Mouse (Mus musculus) forebrain, embryonic 12.5 days (tissue): Measurements from ENCODE around the gene Dnajc17. TPM values are rescaled to one million over a fixed set of nuclear protein-coding genes. Genes with fewer than 3 reads are reported as not detected.

Experiments used
- ATAC-seq: fragments of 200-750 bp; cut with Nextera tagmentation; 2 replicates; pipeline ENCODE4 v1.8.0; 2017; ENCODE audit warnings: moderate TSS enrichment; ENCODE audit not compliant: low FRiP score
- H3K27ac ChIP-seq: fragments of 300-500 bp; sonication (generic); 2 replicates; pipeline ENCODE4 v1.5.1; 2016; ENCODE audit warnings: mild to moderate bottlenecking
- H3K27me3 ChIP-seq: fragments of 300-500 bp; sonication (generic); 2 replicates; pipeline ENCODE4 v1.6.1; 2016; ENCODE audit warnings: mild to moderate bottlenecking
- H3K36me3 ChIP-seq: fragments of 300-500 bp; sonication (generic); replicated peaks from 2 replicates; pipeline ENCODE4 v1.6.1; 2016; ENCODE audit warnings: mild to moderate bottlenecking
- H3K4me1 ChIP-seq: fragments of 300-500 bp; sonication (generic); 2 replicates; pipeline ENCODE4 v1.6.1; 2016
- H3K4me2 ChIP-seq: fragments of 300-500 bp; sonication (generic); 2 replicates; pipeline ENCODE4 v1.6.1; 2016; ENCODE audit warnings: mild to moderate bottlenecking, moderate library complexity
- H3K4me3 ChIP-seq: fragments of 300-500 bp; sonication (generic); replicated peaks from 2 replicates; pipeline ENCODE4 v1.5.1; 2016; ENCODE audit warnings: mild to moderate bottlenecking
- H3K9ac ChIP-seq: fragments of 300-500 bp; sonication (generic); 2 replicates; pipeline ENCODE4 v1.6.1; 2016; ENCODE audit warnings: mild to moderate bottlenecking
- H3K9me3 ChIP-seq: fragments of 300-500 bp; sonication (generic); 2 replicates; pipeline ENCODE4 v1.6.1; 2016
- WGBS: fragments of 180-500 bp; shearing (Covaris S2); methylation state at CpG from one replicate; pipeline ENCODE4 v1.1.7; 2016; 5-methylcytosine and 5-hydroxymethylcytosine counted together
- polyA plus RNA-seq: library from polyadenylated mRNA; unstranded; fragments of >200 nt; fragmentation: Nextera tagmentation; extraction: Ambion mirVana; gene quantifications from 2 replicates; pipeline ENCODE4 v1.2.1, GENCODE M21; 2016

Gene Dnajc17
- polyA plus RNA-seq, 1 experiment from 2014 or later = 26.7 TPM

DNA sequence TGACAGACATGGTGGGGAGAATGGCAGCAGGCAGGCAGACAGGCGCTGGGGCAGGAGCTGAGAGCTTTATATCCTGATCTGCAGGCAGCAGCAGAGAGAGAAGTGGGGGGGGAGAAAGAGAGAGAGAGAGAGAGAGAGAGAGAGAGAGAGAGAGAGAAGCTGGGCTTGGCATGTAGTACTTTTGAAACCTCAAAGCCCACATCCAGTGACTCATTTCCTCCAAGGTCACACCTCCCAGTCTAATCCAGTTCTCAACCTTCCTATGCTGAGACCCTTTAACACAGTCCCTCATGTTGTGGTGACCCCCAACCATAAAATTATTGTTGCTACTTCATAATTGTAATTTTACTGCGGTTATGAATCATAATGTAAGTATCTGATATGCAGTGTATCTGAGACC lies 38.3 kb downstream of the Dnajc17 start:
- Histone ChIP-seq H3K36me3 (no peaks in the 10 kb centered on the region), H3K27me3 (peaks cover 49% of the 10 kb centered on the region), H3K4me2 (no peak overlapping the region), H3K4me1 (peaks cover 47% of the 10 kb centered on the region), H3K4me3 (no peak overlapping the region), H3K9me3 (no peaks in the 10 kb centered on the region), H3K9ac (no peak overlapping the region), H3K27ac (no peak overlapping the region)
- 92% methylated on average over 2 of the region's 2 CpGs for WGBS
- no peak for ATAC-seq

DNA sequence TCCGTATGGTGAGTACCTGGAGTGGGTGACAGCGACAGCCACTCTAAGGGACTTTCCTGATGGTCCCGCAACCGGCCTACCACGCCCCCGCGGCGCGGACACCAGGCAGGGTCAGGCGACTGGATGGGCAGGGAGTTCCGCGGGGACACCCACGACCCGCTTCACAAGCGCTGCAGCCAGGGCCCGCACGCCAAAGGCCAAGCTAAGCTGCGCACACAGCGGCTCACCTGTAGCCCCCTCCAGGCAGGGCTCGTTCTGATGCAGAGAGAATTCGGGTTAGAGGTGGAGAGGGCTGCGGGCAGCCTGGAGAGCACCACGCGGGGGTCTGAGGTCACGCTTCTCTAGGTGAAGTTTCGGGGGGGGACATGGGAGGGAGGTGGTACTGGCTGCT lies 40.7 kb downstream of the Dnajc17 start:
- peak overlapping the region; percentile 51 for H3K4me3 ChIP-seq
- peaks cover 25% of the 10 kb centered on the region for H3K4me1 ChIP-seq
- H3K27me3 ChIP-seq = peaks cover 61% of the 10 kb centered on the region
- no peaks in the 10 kb centered on the region for H3K36me3 ChIP-seq
- peak overlapping the region; percentile 48 for H3K9ac ChIP-seq
- peak overlapping the region; percentile 91 for H3K4me2 ChIP-seq
- peak; percentile 44; the same call in 1 of the 2 replicates for ATAC-seq
- H3K9me3 ChIP-seq = no peaks in the 10 kb centered on the region
- WGBS = 2% methylated on average over 26 of the region's 26 CpGs
- no peak overlapping the region for H3K27ac ChIP-seq

DNA sequence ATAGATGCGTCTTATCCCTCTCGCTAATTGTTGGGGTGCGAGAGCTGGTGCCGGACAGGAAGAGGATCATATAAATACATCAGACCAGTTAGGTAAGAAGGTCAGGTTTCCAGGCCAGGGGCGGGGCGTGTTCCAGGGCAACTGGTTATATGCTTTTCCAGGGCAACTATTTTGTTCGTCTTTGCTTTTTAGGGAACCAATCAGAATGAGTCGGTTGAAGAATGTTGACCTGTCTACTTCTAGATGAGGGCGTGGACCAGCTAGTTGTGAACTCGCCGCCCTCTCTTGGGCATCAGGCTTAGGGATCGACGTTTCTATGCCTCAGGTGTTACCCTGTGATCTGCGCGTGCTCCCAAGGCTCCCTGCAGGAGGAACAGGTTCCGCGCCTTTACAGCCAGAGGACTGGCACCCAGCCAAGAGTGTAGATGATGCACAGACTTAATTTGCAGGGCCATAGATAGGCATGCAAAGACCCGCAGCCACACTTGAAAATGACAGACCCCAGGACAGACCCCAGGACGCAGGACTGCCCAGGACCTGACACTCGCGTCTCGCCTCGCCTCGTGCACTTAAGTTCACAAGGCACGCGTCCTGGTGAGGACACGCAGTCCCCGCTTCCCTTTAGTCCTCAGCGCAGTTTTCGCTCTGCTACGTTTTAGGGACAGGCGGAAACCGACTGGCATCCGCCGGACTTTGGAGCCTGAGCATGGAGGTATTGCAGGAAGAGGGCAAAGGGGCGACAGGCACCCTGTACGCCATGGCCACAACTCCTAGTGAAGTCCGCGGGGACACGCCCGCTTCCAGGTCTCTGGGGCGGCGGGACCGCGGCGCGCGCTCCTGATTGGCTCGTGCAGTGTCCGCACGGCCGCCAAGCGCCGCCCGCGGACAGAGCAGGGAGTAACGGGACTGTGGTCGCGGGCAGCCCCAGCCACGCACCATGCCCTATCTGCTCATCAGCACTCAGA lies 41.4 kb downstream of the Dnajc17 start, which contains the start of gene Gchfr:
Gchfr (plus strand) TSS at position 873 of the 965 bp plus-strand sequence.
- ATAC-seq = peak; percentile 86
- WGBS = under 1% methylated on average over 60 of the region's 60 CpGs
- Histone ChIP-seq H3K36me3 (no peaks in the 10 kb centered on the region), H3K27me3 (peaks cover 61% of the 10 kb centered on the region), H3K9me3 (no peaks in the 10 kb centered on the region), H3K9ac (peak within 1 kb of the TSS; percentile 48), H3K4me2 (peak within 1 kb of the TSS; percentile 91), H3K4me3 (peak within 1 kb of the TSS; percentile 51), H3K4me1 (peaks cover 19% of the 10 kb centered on the region), H3K27ac (no peak within 1 kb of the TSS)

DNA sequence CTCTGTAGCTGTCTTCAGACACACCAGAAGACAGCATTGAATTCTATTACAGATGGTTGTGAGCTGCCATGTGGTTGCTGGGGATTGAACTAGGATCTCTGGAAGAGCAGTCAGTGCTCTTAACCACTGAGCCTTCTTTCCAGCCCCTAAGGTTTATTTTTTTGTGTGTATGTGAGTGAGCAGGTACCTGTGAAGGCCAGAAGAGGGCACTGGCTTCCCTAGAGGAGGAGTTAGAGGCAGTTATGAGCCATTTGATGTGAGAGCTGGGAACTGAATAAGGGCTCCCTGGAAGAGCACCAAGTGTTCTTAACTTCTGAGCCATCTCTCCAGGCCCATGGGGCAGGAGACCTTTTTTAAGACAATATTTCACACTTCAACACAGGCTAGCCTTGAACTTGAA lies 43.2 kb downstream of the Dnajc17 start:
- H3K9ac ChIP-seq = no peak overlapping the region
- H3K4me1 ChIP-seq = peaks cover 16% of the 10 kb centered on the region
- H3K36me3 ChIP-seq = no peaks in the 10 kb centered on the region
- H3K27me3 ChIP-seq = peaks cover 61% of the 10 kb centered on the region
- H3K4me2 ChIP-seq = no peak overlapping the region
- no peak for ATAC-seq
- H3K4me3 ChIP-seq = no peak overlapping the region
- no peaks in the 10 kb centered on the region for H3K9me3 ChIP-seq
- H3K27ac ChIP-seq = no peak overlapping the region

DNA sequence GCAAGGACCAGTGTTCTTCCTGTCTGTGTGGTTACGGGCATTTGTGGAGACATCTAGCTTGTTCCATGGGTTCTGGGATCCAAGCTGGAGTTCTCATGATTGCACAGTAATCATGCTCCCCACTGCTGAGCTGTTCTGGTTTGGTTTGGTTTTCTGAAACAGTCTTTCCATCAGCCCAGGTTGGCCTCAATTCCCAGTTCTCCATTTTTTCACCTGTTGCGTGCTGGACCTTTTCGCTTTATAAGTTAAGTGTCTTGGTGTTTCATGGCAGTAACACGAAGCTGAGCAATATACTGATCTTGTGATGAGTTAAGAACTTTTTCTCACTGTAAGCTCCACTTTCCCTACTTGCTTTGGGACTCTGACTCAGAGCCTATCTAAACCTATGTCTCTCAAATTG lies 44.6 kb downstream of the Dnajc17 start:
- H3K9me3 ChIP-seq = no peaks in the 10 kb centered on the region
- no peak overlapping the region for H3K4me3 ChIP-seq
- no peaks in the 10 kb centered on the region for H3K36me3 ChIP-seq
- WGBS = 84% methylated on average over 4 of the region's 4 CpGs
- no peak overlapping the region for H3K4me2 ChIP-seq
- H3K27ac ChIP-seq = no peak overlapping the region
- peaks cover 52% of the 10 kb centered on the region for H3K27me3 ChIP-seq
- peaks cover 16% of the 10 kb centered on the region for H3K4me1 ChIP-seq
- ATAC-seq = no peak
- H3K9ac ChIP-seq = no peak overlapping the region

DNA sequence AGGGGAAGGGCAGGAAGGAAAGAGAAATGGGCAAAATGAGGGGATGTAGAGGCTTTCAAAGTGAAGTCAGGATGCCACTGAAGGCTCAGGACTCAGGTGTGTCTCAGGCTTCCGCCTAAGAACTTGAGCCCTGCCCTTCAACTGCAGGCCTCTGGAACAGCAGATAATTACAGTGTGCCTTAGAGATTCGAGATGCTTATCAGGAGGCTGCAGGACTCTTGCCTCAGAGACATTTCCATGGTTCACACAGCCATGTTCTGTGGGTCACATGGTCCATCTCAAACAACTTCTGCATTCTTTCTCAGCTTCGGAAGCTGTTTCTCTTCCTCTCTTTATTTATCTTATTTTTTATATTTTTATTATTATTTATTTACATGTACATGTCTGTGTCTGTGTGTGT lies 45.5 kb downstream of the Dnajc17 start:
- Histone ChIP-seq H3K27ac (no peak overlapping the region), H3K36me3 (no peaks in the 10 kb centered on the region), H3K4me1 (peaks cover 16% of the 10 kb centered on the region), H3K4me3 (no peak overlapping the region), H3K4me2 (no peak overlapping the region), H3K27me3 (peaks cover 44% of the 10 kb centered on the region), H3K9me3 (no peaks in the 10 kb centered on the region), H3K9ac (no peak overlapping the region)
- 73% methylated on average over 3 of the region's 3 CpGs for WGBS
- no peak for ATAC-seq

DNA sequence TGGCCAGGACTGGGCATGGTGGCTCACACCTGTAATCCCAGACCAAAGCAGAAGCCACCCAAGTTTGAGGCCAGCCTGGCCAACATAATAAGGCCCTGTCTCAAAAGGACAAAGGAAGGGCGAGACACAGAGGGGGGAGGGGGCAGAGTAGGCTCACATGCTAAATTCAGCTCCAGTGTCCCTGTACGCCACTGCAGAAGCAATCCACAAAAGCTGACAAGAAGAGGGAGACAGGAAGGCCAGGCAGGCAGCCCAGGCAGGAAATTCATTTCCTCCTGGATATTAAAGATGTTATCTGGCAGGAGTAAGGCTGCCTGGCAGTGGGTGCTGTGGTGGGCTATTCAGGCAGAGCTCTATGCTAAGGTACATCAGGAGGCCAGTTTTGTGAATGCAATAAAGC lies 47.3 kb downstream of the Dnajc17 start:
- WGBS = 22% methylated on average over 2 of the region's 2 CpGs
- Histone ChIP-seq H3K9ac (no peak overlapping the region), H3K27me3 (peaks cover 25% of the 10 kb centered on the region), H3K27ac (no peak overlapping the region), H3K36me3 (no peaks in the 10 kb centered on the region), H3K4me2 (no peak overlapping the region), H3K4me1 (peaks cover 5% of the 10 kb centered on the region), H3K9me3 (no peaks in the 10 kb centered on the region), H3K4me3 (no peak overlapping the region)
- no peak for ATAC-seq

DNA sequence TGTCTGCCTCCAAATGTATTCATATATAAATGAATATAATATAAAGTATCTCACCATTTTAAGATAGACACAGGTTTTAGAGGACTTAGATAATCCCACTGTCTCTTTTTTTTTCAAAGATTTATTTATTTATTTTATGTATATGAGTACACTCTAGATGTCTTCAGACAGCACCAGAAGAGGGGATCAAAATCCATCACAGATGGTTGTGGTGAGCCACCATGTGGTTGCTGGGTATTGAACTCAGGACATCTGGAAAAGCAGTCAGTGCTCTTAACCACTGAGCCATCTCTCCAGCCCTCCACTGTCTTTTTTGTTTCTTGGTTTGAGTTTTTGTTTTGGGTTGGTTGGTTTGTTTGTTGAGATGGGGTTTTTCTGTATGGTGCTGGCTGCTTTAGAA lies 50.8 kb downstream of the Dnajc17 start:
- Histone ChIP-seq H3K27ac (no peak overlapping the region), H3K36me3 (peaks cover 13% of the 10 kb centered on the region), H3K27me3 (0 out of 2 replicates have a peak, but pooled peaks cover 4% of the 10 kb centered on the region), H3K9ac (no peak overlapping the region), H3K4me2 (no peak overlapping the region), H3K4me1 (peaks cover 18% of the 10 kb centered on the region), H3K9me3 (no peaks in the 10 kb centered on the region), H3K4me3 (no peak overlapping the region)
- no peak for ATAC-seq

DNA sequence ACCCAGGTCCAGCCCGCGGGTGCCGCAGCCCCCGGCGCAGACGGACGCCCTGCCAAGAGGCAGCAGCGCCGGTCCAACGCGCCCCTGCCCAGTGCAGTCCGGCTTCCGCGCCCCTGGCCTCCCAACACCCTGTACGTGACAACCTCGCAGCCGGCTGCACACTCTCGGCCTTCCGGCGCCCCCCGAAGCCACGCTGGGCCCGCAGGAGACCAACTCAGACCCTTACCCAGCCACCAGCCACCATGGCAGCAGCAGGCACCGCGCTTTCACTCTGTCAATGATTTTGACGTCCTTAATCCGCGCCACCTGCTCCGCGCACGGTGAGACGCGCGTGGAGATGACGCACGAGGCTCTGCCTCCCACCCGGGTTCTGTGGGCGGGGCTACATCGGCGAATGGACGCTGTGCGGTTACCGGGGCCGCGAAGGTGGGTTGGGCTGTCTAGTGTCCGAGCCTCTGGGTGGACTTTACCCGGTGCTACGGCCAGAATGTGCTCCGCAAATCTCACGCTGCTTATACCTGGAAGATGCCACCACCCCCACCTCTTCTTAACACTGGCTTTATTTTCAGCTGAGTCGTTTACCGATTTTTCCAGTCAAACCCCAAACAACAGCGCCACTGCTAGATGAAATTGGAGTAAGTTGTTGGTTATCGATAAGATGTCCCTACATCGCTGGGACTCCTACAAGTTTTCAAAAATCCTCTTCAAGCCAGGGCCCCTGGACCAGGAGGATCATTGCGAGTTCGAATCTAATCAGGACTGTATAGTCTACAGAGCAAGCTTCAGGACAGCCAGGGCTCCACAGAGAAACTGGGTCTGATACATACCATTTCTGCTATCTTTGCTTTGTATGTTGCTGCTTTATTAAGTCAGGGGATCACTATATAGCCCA lies 51.7 kb downstream of the Dnajc17 start, which contains the start of gene Rmdn3:
Rmdn3 (minus strand) TSS at position 354 of the 892 bp plus-strand sequence.
- peaks cover 23% of the 10 kb centered on the region for H3K36me3 ChIP-seq
- peaks cover 18% of the 10 kb centered on the region for H3K4me1 ChIP-seq
- H3K4me2 ChIP-seq = peak within 1 kb of the TSS; percentile 93
- H3K9ac ChIP-seq = peak within 1 kb of the TSS; percentile 94
- WGBS = 1% methylated on average over 56 of the region's 57 CpGs
- H3K9me3 ChIP-seq = no peaks in the 10 kb centered on the region
- peak within 1 kb of the TSS; percentile 99 for H3K4me3 ChIP-seq
- H3K27me3 ChIP-seq = 0 out of 2 replicates have a peak, but pooled peaks cover 4% of the 10 kb centered on the region
- H3K27ac ChIP-seq = peak within 1 kb of the TSS; percentile 50
- ATAC-seq = peak; percentile 94

DNA sequence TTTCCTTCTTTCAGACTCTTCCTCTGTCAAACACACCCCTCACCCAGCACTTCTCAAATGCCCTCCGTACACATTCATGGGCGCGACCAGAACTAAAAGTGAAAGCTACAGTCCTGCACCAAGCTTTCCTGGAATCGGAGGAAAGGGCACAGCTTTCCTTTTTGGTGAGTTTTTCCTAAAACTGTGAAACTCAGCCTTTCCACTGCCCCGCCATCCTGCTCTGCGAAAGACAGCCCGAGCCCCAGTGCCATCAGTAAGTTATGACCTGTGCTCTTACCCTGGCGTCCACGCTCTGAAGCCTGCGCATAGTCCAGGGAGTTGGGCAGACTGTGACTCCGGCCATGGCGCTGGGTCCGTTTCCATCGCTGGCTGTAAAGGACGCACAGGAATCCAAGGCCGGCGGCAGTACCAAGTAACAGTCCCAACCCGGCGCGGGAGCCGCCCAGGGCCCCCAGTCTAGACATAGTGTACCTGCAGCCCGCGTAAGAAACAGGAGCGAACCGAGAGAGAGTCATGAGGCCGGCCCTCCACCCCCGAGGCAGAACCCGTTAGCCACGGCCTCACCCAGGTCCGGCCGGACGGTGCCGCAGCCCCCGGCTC lies 52.4 kb downstream of the Dnajc17 start:
- Histone ChIP-seq H3K9ac (peak overlapping the region; percentile 94), H3K9me3 (no peaks in the 10 kb centered on the region), H3K27ac (peak overlapping the region; percentile 50; the same call in 1 of the 2 replicates), H3K27me3 (0 out of 2 replicates have a peak, but pooled peaks cover 4% of the 10 kb centered on the region), H3K4me2 (peak overlapping the region; percentile 93), H3K4me1 (peaks cover 18% of the 10 kb centered on the region), H3K36me3 (peaks cover 30% of the 10 kb centered on the region), H3K4me3 (peak overlapping the region; percentile 99)
- ATAC-seq = no peak
- 9% methylated on average over 33 of the region's 34 CpGs for WGBS

DNA sequence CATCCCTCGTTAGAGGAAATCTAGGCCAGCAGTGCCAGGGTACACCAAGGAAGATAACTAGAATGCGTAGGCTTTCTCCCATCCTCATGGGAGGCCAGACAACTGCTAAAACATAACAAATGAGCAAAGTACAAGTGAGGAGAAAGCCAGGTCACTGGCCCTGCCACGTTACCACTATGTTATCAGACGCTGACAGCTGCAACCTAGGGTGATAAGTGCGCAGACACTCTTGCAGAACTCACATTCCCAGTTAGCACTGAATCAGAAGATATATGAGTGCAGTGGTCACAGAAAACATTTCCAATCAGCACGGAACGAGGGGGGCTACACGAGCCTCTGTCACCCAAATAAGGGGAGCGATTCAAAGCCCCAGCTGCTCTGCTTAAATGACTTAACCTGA lies 53.2 kb downstream of the Dnajc17 start:
- H3K36me3 ChIP-seq = peaks cover 38% of the 10 kb centered on the region
- 0 out of 2 replicates have a peak, but pooled peaks cover 4% of the 10 kb centered on the region for H3K27me3 ChIP-seq
- peak overlapping the region; percentile 93 for H3K4me2 ChIP-seq
- ATAC-seq = no peak
- peaks cover 18% of the 10 kb centered on the region for H3K4me1 ChIP-seq
- no peak overlapping the region for H3K9ac ChIP-seq
- WGBS = 87% methylated on average over 9 of the region's 9 CpGs
- H3K4me3 ChIP-seq = peak overlapping the region; percentile 99
- H3K27ac ChIP-seq = no peak overlapping the region
- no peaks in the 10 kb centered on the region for H3K9me3 ChIP-seq

DNA sequence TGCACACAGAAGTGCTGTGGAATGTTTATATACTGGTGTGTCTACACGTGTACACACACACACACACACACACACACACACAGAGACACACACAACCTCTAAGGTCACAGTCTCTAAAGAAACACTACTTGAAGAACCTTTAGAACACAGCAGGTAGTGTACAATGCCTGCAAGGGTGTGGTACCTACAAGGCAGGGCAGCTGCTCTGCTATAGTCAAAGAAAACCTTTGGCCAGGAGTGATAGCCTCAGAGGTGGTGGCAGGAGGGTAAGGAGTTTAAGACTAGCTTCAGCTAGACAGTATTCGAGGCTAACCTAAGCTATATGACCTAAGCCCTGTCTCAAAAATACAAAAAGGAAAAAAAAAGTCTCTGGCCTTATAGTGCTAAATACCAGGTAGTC lies 53.9 kb downstream of the Dnajc17 start:
- peaks cover 18% of the 10 kb centered on the region for H3K4me1 ChIP-seq
- H3K4me2 ChIP-seq = no peak overlapping the region
- H3K4me3 ChIP-seq = no peak overlapping the region
- no peak for ATAC-seq
- no peak overlapping the region for H3K27ac ChIP-seq
- no peak overlapping the region for H3K9ac ChIP-seq
- no peaks in the 10 kb centered on the region for H3K27me3 ChIP-seq
- no peaks in the 10 kb centered on the region for H3K9me3 ChIP-seq
- WGBS = 85% methylated on average over 2 of the region's 2 CpGs
- peaks cover 45% of the 10 kb centered on the region for H3K36me3 ChIP-seq
